Mouse (Mus musculus): ENCODE measurements at regions not wholly inside any gene's neighbourhood (a gene's known extent, or its start where the extent isn't known, plus 50 kb on each side); places are given as distances from the start of the nearest gene placed in this dataset.

GRCm38 (mm10) chr10:44901203-44901602 lies 165.8 kb upstream of the Prep start:
- no peak for TF ChIP-seq CTCF (IDR thresholded peaks at IDR 0.05; ENCODE audit: low read depth)
- TF ChIP-seq EP300 (IDR thresholded peaks at IDR 0.05; ENCODE audit: low read depth), result no peak

Measured in liver, postnatal 0 days (tissue).